Mouse (Mus musculus) E14TG2a.4 (cell line): Measurements from ENCODE around the gene Add1.

Source experiments
- CTCF ChIP-seq: conservative IDR thresholded peaks from 2 replicates; pipeline ENCODE4 v1.5.1; 2014; ENCODE audit warnings: low read length
- NANOG ChIP-seq: IDR thresholded peaks from 2 replicates; pipeline ENCODE4 v1.6.1; 2014; ENCODE audit warnings: borderline replicate concordance, low read length, mixed read lengths
- POU5F1 ChIP-seq: IDR thresholded peaks from 2 replicates; pipeline ENCODE4 v1.6.1; 2014; ENCODE audit warnings: low read length, borderline replicate concordance

DNA sequence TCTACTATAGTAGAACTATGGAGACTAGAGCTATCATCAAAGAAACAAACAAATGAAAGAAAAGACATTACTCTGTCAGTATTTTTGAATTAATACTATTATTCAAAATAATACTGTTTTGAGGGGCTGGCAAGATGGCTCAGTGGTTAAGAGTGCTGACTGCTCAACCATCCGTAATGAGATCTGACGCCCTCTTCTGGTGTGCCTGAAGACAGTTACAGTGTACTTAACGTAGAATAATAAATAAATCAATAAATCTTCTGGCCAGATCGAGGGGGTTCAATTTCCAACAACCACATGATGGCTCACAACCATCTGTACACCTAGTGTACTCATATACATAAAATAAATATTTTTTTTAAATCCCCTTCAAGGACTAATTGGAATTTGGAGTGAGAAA is 88.4 kb downstream of the Add1 start:
- no peak for TF ChIP-seq CTCF
- TF ChIP-seq POU5F1, result no peak
- no peak for TF ChIP-seq NANOG
